Mouse (Mus musculus) MEL (cell line): ENCODE measurements around the gene Samd13. TPM values are rescaled to one million over a fixed set of nuclear protein-coding genes. Genes with fewer than 3 reads are reported as not detected.

Experiments
- DNase-seq: peaks from one replicate; pipeline ENCODE4 v3.0.0; 2011; ENCODE audit warnings: low read depth, low spot score
- H3K27ac ChIP-seq: 2 replicates; pipeline ENCODE4 v1.5.1; 2012; ENCODE audit warnings: low read depth, mild to moderate bottlenecking, control low read depth, low read length, moderate library complexity; ENCODE audit not compliant: control insufficient read depth
- H3K27me3 ChIP-seq, 2 experiments: fragments of 150-350 bp in 1 of 2; sonication (generic) in 1 of 2; 2 replicates each; pipeline ENCODE4 v1.6.1; 2012; ENCODE audit warnings: low read length in 2 of 2, mild to moderate bottlenecking in 2 of 2, improper control_type of control experiment in 1 of 2, moderate library complexity in 1 of 2; ENCODE audit not compliant: insufficient read depth in 2 of 2, control insufficient read depth in 1 of 2
- H3K36me3 ChIP-seq, 2 experiments: 2 replicates each; pipeline ENCODE4 v1.6.1; 2012 to 2014; ENCODE audit warnings: low read length in 2 of 2, improper control_type of control experiment in 1 of 2, inconsistent platforms in 1 of 2, mild to moderate bottlenecking in 1 of 2; ENCODE audit not compliant: insufficient read depth in 2 of 2, control insufficient read depth in 1 of 2
- H3K4me1 ChIP-seq, 2 experiments: fragments of 150-350 bp in 1 of 2; sonication (generic) in 1 of 2; 2 replicates each; pipeline ENCODE4 v1.6.1; 2012; ENCODE audit warnings: low read length in 2 of 2, improper control_type of control experiment in 1 of 2, mild to moderate bottlenecking in 1 of 2; ENCODE audit not compliant: insufficient read depth in 2 of 2, control insufficient read depth in 1 of 2
- H3K4me3 ChIP-seq, 2 experiments: fragments of 150-350 bp in 1 of 2; sonication (generic) in 1 of 2; 2 replicates each; pipeline ENCODE4 v1.5.1; 2012; ENCODE audit warnings: low read depth in 2 of 2, low read length in 2 of 2, mild to moderate bottlenecking in 2 of 2, moderate library complexity in 2 of 2, control low read depth in 1 of 2, improper control_type of control experiment in 1 of 2; ENCODE audit not compliant: control insufficient read depth in 1 of 2, insufficient read depth in 1 of 2
- H3K79me2 ChIP-seq: 2 replicates; pipeline ENCODE4 v1.6.1; 2012; ENCODE audit warnings: mild to moderate bottlenecking, low read length, moderate library complexity; ENCODE audit not compliant: control insufficient read depth, poor library complexity, insufficient read depth
- H3K9ac ChIP-seq: 2 replicates; pipeline ENCODE4 v1.6.1; 2012; ENCODE audit warnings: low read depth, mild to moderate bottlenecking, control low read depth, low read length, moderate library complexity; ENCODE audit not compliant: control insufficient read depth, poor library complexity, severe bottlenecking
- H3K9me3 ChIP-seq: fragments of 150-350 bp; sonication (generic); replicated peaks from 2 replicates; pipeline ENCODE4 v1.6.1; 2012; ENCODE audit warnings: mild to moderate bottlenecking, low read length, improper control_type of control experiment, moderate library complexity; ENCODE audit not compliant: insufficient read depth
- CHD1 ChIP-seq: IDR thresholded peaks from 2 replicates; pipeline ENCODE4 v1.6.1; 2012; ENCODE audit warnings: low read depth, mild to moderate bottlenecking, inconsistent platforms, low read length, improper control_type of control experiment
- CTCF ChIP-seq, 3 experiments: IDR thresholded peaks in 2 of 3; conservative IDR thresholded peaks in 1 of 3; 2 replicates each; pipeline ENCODE4 v1.5.1; 2011 to 2012; ENCODE audit warnings: low read length in 3 of 3, low read depth in 2 of 3, mild to moderate bottlenecking in 2 of 3, improper control_type of control experiment in 1 of 3, inconsistent platforms in 1 of 3, mixed read lengths in 1 of 3, moderate library complexity in 1 of 3; ENCODE audit not compliant: control insufficient read depth in 1 of 3, insufficient read depth in 1 of 3, poor library complexity in 1 of 3, severe bottlenecking in 1 of 3
- ELF1 ChIP-seq: IDR thresholded peaks from 2 replicates; pipeline ENCODE4 v1.6.1; 2014; ENCODE audit warnings: low read depth, mild to moderate bottlenecking, inconsistent platforms, low read length, improper control_type of control experiment, moderate library complexity
- EP300 ChIP-seq, 2 experiments: IDR thresholded peaks; 2 replicates each; pipeline ENCODE4 v1.6.1; 2011; ENCODE audit warnings: improper control_type of control experiment in 2 of 2, low read length in 2 of 2, low read depth in 1 of 2, mild to moderate bottlenecking in 1 of 2
- GATA1 ChIP-seq: IDR thresholded peaks from 2 replicates; pipeline ENCODE4 v1.6.1; 2011; ENCODE audit warnings: low read depth, low read length, improper control_type of control experiment
- JUND ChIP-seq: IDR thresholded peaks from 2 replicates; pipeline ENCODE4 v1.6.1; 2011; ENCODE audit warnings: low read depth, mild to moderate bottlenecking, improper control_type of control experiment, low read length
- MEF2A ChIP-seq: IDR thresholded peaks from 2 replicates; pipeline ENCODE4 v1.6.1; 2014; ENCODE audit warnings: low read depth, mild to moderate bottlenecking, inconsistent platforms, low read length, improper control_type of control experiment; ENCODE audit not compliant: poor library complexity, insufficient replicate concordance, severe bottlenecking; ENCODE audit errors: extremely low read depth
- MXI1 ChIP-seq: IDR thresholded peaks from 2 replicates; pipeline ENCODE4 v1.6.1; 2011; ENCODE audit warnings: mild to moderate bottlenecking, low read depth, low read length, improper control_type of control experiment
- POLR2AphosphoS2 ChIP-seq: IDR thresholded peaks from 2 replicates; pipeline ENCODE4 v1.6.1; 2011; ENCODE audit warnings: low read length, improper control_type of control experiment
- RCOR1 ChIP-seq: IDR thresholded peaks from 2 replicates; pipeline ENCODE4 v1.6.1; 2012; ENCODE audit warnings: low read depth, mild to moderate bottlenecking, inconsistent platforms, low read length, improper control_type of control experiment
- SIN3A ChIP-seq: IDR thresholded peaks from 2 replicates; pipeline ENCODE4 v1.6.1; 2012; ENCODE audit warnings: low read length, improper control_type of control experiment, inconsistent platforms
- TAL1 ChIP-seq: IDR thresholded peaks from 2 replicates; pipeline ENCODE4 v1.6.1; 2012; ENCODE audit warnings: mild to moderate bottlenecking, inconsistent platforms, low read length, moderate library complexity, mixed read lengths
- TCF12 ChIP-seq: IDR thresholded peaks from 2 replicates; pipeline ENCODE4 v1.6.1; 2014; ENCODE audit warnings: low read depth, mild to moderate bottlenecking, inconsistent platforms, low read length, improper control_type of control experiment, moderate library complexity
- UBTF ChIP-seq: IDR thresholded peaks from 2 replicates; pipeline ENCODE4 v1.6.1; 2012; ENCODE audit warnings: low read depth, mild to moderate bottlenecking, inconsistent platforms, low read length, improper control_type of control experiment, moderate library complexity, borderline replicate concordance; ENCODE audit not compliant: insufficient read depth
- USF2 ChIP-seq, 2 experiments: IDR thresholded peaks; 2 replicates each; pipeline ENCODE4 v1.6.1; 2011 to 2012; ENCODE audit warnings: improper control_type of control experiment in 2 of 2, low read length in 2 of 2, borderline replicate concordance in 1 of 2, inconsistent platforms in 1 of 2, low read depth in 1 of 2, mild to moderate bottlenecking in 1 of 2; ENCODE audit not compliant: insufficient read depth in 1 of 2
- ZMIZ1 ChIP-seq: IDR thresholded peaks from 2 replicates; pipeline ENCODE4 v1.6.1; 2012; ENCODE audit warnings: low read depth, mild to moderate bottlenecking, inconsistent platforms, low read length, improper control_type of control experiment, moderate library complexity
- polyA plus RNA-seq, 2 experiments: library from polyadenylated mRNA; stranded (reverse) in 1 of 2; unstranded in 1 of 2; fragments of >175 nt in 1 of 2; fragments of >200 nt in 1 of 2; gene quantifications; 2 replicates each; pipeline versions ENCODE4 v1.2.1 to v1.2.4; 2012; ENCODE audit warnings: low replicate concordance in 2 of 2, low read depth in 1 of 2; ENCODE audit not compliant: insufficient read length in 2 of 2, insufficient read depth in 1 of 2, missing spikeins in 1 of 2
- total RNA-seq: library from RNA; depleted of rRNA; stranded (reverse); fragments of 300-350 nt; gene quantifications from 2 replicates; pipeline ENCODE4 v1.2.3, GENCODE M21; 2012; rRNA removed

Gene Samd13
- total RNA-seq = 1.1 and 1.9 TPM in 2 replicates
- polyA plus RNA-seq = 1 to 10 TPM in 1 of 2 experiments, not detected in 1; 1.2 TPM

- Histone ChIP-seq H3K79me2 (no peaks in the 10 kb centered on the region), H3K4me3 (no peak within 1 kb of the TSS)
- no peak for DNase-seq
Observed at GRCm38 (mm10) chr3:146684811-146685675, at the start of gene Samd13. Gene Samd13 (minus strand): TSS chr3:146685592.

GRCm38 (mm10) chr3:146731499-146731898, 46.1 kb upstream of the Samd13 start:
- H3K4me3 ChIP-seq = no peak overlapping the region
- H3K27me3 ChIP-seq = no peaks in the 10 kb centered on the region
- no peaks in the 10 kb centered on the region for H3K9me3 ChIP-seq
- DNase-seq = no peak
- peaks cover 0 to 15% of the 10 kb centered on the region in 2 experiments; a peak in 3 of 4 replicates for H3K36me3 ChIP-seq
- H3K27ac ChIP-seq = no peak overlapping the region
- no peaks in the 10 kb centered on the region; the same call in 1 of the 2 replicates for H3K79me2 ChIP-seq
- peaks cover 12 to 14% of the 10 kb centered on the region in 2 experiments for H3K4me1 ChIP-seq
- H3K9ac ChIP-seq = no peak overlapping the region
- TF ChIP-seq TAL1 (no peak), MXI1 (no peak), ZMIZ1 (no peak), UBTF (no peak), JUND (no peak), CTCF (IDR thresholded peaks at IDR 0.05 in 2 of 3, conservative IDR thresholded peaks at IDR 0.05 in 1 of 3; ENCODE audit: control insufficient read depth in 1 of 3, insufficient read depth in 1 of 3, low read depth in 2 of 3, low read length in 3 of 3, poor library complexity in 1 of 3, severe bottlenecking in 1 of 3) (no peak), MEF2A (no peak), USF2 (IDR thresholded peaks at IDR 0.05; ENCODE audit: borderline replicate concordance in 1 of 2, insufficient read depth in 1 of 2, low read depth in 1 of 2, low read length in 2 of 2) (no peak), TCF12 (no peak), POLR2AphosphoS2 (no peak), EP300 (IDR thresholded peaks at IDR 0.05; ENCODE audit: low read depth in 1 of 2, low read length in 2 of 2) (no peak)

More at GRCm38 (mm10) chr3:146684811-146685675, at the start of gene Samd13:
- H3K9me3 ChIP-seq = no peaks in the 10 kb centered on the region
- no peaks in the 10 kb centered on the region; a peak in 1 of 4 replicates for H3K27me3 ChIP-seq
- H3K27ac ChIP-seq = no peak within 1 kb of the TSS
- no peak for TF ChIP-seq SIN3A
- TF ChIP-seq TAL1 = no peak
- no peak for TF ChIP-seq USF2 (IDR thresholded peaks at IDR 0.05; ENCODE audit: borderline replicate concordance in 1 of 2, insufficient read depth in 1 of 2, low read depth in 1 of 2, low read length in 2 of 2)
- no peak for TF ChIP-seq ELF1
- TF ChIP-seq GATA1 = no peak
- TF ChIP-seq EP300 (IDR thresholded peaks at IDR 0.05; ENCODE audit: low read depth in 1 of 2, low read length in 2 of 2) = no peak
- TF ChIP-seq MXI1 = no peak
- no peak for TF ChIP-seq RCOR1
- no peak for TF ChIP-seq CHD1
- TF ChIP-seq MEF2A = no peak
- no peak for TF ChIP-seq CTCF (IDR thresholded peaks at IDR 0.05 in 2 of 3, conservative IDR thresholded peaks at IDR 0.05 in 1 of 3; ENCODE audit: control insufficient read depth in 1 of 3, insufficient read depth in 1 of 3, low read depth in 2 of 3, low read length in 3 of 3, poor library complexity in 1 of 3, severe bottlenecking in 1 of 3)
- H3K9ac ChIP-seq = no peak within 1 kb of the TSS
- peaks cover 7 to 17% of the 10 kb centered on the region in 2 experiments for H3K4me1 ChIP-seq
- H3K36me3 ChIP-seq = peaks cover 0 to 15% of the 10 kb centered on the region in 2 experiments; a peak in 2 of 4 replicates
